Mouse (Mus musculus) lung, embryonic 16.5 days (tissue): ENCODE measurements around the gene Cnnm2. TPM values are rescaled to one million over a fixed set of nuclear protein-coding genes. Genes with fewer than 3 reads are reported as not detected.

Source experiments
- ATAC-seq: fragments of 200-750 bp; cut with Nextera tagmentation; 2 replicates; pipeline ENCODE4 v1.8.0; 2017; ENCODE audit warnings: low read depth, mild to moderate bottlenecking, moderate library complexity
- H3K27ac ChIP-seq: fragments of 300-500 bp; sonication (generic); 2 replicates; pipeline ENCODE4 v1.5.1; 2014; ENCODE audit warnings: mild to moderate bottlenecking, control low read depth, low read length
- H3K27me3 ChIP-seq: fragments of 300-500 bp; sonication (generic); 2 replicates; pipeline ENCODE4 v1.6.1; 2014; ENCODE audit warnings: low read depth, low read length, mixed read lengths; ENCODE audit not compliant: control insufficient read depth, insufficient read depth
- H3K36me3 ChIP-seq: fragments of 300-500 bp; sonication (generic); 2 replicates; pipeline ENCODE4 v1.6.1; 2014; ENCODE audit warnings: low read length; ENCODE audit not compliant: control insufficient read depth, insufficient read depth
- H3K4me1 ChIP-seq: fragments of 300-500 bp; sonication (generic); replicated peaks from 2 replicates; pipeline ENCODE4 v1.6.1; 2014; ENCODE audit warnings: low read length, mixed read lengths; ENCODE audit not compliant: control insufficient read depth, insufficient read depth
- H3K4me2 ChIP-seq: fragments of 300-500 bp; sonication (generic); 2 replicates; pipeline ENCODE4 v1.6.1; 2014; ENCODE audit warnings: low read depth, low read length, control low read depth
- H3K4me3 ChIP-seq: fragments of 300-500 bp; sonication (generic); 2 replicates; pipeline ENCODE4 v1.5.1; 2014; ENCODE audit warnings: mild to moderate bottlenecking, low read length, control low read depth
- H3K9ac ChIP-seq: fragments of 300-500 bp; sonication (generic); 2 replicates; pipeline ENCODE4 v1.6.1; 2014; ENCODE audit warnings: low read length, control low read depth
- H3K9me3 ChIP-seq: fragments of 300-500 bp; sonication (generic); 2 replicates; pipeline ENCODE4 v1.6.1; 2016; ENCODE audit warnings: low read length; ENCODE audit not compliant: control insufficient read depth
- WGBS: fragments of 180-500 bp; shearing (Covaris S2); extraction: QIAGEN DNeasy Blood & Tissue Kit; methylation state at CpG from one replicate; pipeline ENCODE4 v1.1.7; 2014; 5-methylcytosine and 5-hydroxymethylcytosine counted together
- polyA plus RNA-seq: library from polyadenylated mRNA; unstranded; fragments of >200 nt; fragmentation: Nextera tagmentation; extraction: Ambion mirVana; gene quantifications from 2 replicates; pipeline ENCODE4 v1.2.1, GENCODE M21; 2015

Cnnm2 gene
- polyA plus RNA-seq, 1 experiment from 2014 or later = 2.5 TPM

GRCm38 (mm10) chr19:46926357-46926756, 165.0 kb downstream of the Cnnm2 start:
- H3K4me2 ChIP-seq = no peak overlapping the region
- H3K4me3 ChIP-seq = no peak overlapping the region
- H3K4me1 ChIP-seq = peaks cover 6% of the 10 kb centered on the region
- H3K9ac ChIP-seq = no peak overlapping the region
- 49% methylated on average over 4 of the region's 4 CpGs for WGBS
- no peak overlapping the region for H3K27ac ChIP-seq
- H3K36me3 ChIP-seq = no peaks in the 10 kb centered on the region
- no peak for ATAC-seq
- no peaks in the 10 kb centered on the region for H3K27me3 ChIP-seq
- no peaks in the 10 kb centered on the region for H3K9me3 ChIP-seq

DNA sequence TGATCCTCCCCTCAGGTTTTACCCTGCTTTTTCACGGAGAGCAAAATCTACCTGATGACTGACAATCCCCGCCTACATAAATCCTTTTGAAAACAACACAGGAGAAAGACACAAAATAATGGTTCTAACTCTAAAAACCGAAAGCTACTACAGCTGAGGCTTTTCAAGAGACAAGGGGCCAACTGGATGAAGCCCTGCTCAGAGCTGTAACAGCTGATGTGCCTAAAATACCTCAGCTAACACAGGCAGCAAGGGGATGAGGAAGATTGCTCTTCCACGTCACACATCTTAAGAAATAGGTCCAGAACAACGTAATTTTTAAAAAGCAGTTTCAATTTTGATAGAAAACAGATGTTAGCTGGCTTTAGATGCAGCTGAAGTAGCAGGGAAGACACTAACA, 165.6 kb downstream of the Cnnm2 start:
- Histone ChIP-seq H3K27ac (0 out of 2 replicates have a peak overlapping the region, but pooled peaks have one; percentile 9), H3K27me3 (no peaks in the 10 kb centered on the region), H3K4me3 (no peak overlapping the region), H3K4me1 (peaks cover 6% of the 10 kb centered on the region), H3K36me3 (no peaks in the 10 kb centered on the region), H3K9ac (no peak overlapping the region), H3K9me3 (no peaks in the 10 kb centered on the region), H3K4me2 (no peak overlapping the region)
- WGBS = 37% methylated on average over 5 of the region's 5 CpGs
- no peak for ATAC-seq

DNA sequence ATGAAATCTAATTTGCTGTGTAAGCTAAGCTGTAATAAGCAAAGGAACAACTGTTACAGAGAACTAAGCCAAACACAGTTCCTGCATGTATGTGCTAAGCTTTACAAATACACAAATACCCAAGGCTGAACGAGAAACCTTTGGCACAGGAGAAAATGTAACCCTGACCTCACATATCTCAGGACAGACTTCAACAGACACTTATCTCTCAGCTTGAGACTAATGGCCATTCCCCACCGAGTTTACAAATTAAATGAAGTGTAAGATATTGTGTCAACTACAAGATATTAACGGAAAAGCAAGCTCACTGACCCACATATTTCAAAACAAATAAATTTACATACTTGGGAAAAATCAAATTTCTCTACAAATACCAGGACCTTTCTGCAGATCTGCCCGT, 166.7 kb downstream of the Cnnm2 start:
- ATAC-seq = no peak
- 31% methylated on average over 4 of the region's 4 CpGs for WGBS
- Histone ChIP-seq H3K9me3 (no peaks in the 10 kb centered on the region), H3K4me3 (no peak overlapping the region), H3K27me3 (no peaks in the 10 kb centered on the region), H3K36me3 (no peaks in the 10 kb centered on the region), H3K4me1 (peaks cover 10% of the 10 kb centered on the region), H3K4me2 (no peak overlapping the region), H3K27ac (no peak overlapping the region), H3K9ac (no peak overlapping the region)

DNA sequence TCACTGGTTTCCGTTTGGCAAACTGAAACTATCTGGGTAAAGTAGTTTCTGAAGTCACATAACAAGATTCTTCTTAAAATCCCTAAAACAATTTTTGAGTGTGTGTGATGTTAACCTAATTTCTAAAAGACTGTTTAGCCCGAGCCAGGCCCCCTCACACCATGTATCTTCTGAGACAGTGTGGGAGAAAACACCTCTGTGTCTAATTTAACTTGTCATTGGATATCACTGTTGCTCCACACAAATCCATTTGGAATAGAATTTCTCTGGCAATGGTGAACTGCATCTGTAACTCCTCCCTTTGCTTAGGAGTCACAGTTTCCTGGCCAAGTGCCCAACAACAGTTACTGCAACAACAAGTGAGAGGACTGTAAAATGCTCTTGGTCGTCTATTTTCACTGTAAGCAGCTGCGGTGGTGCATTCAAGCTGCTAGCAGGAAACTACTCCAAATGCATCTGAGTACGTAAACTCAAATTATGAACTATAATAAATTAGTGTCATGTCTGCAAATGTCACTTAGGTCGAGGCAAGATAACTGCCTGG, 167.7 kb downstream of the Cnnm2 start:
- H3K4me2 ChIP-seq = peak overlapping the region; percentile 18; the same call in 1 of the 2 replicates

More for the DNA sequence above, 167.7 kb downstream of the Cnnm2 start:
- 35% methylated on average over 6 of the region's 6 CpGs for WGBS
- H3K36me3 ChIP-seq = no peaks in the 10 kb centered on the region
- H3K4me3 ChIP-seq = no peak overlapping the region
- no peaks in the 10 kb centered on the region for H3K9me3 ChIP-seq
- 0 out of 2 replicates have a peak overlapping the region, but pooled peaks have one; percentile 10 for H3K27ac ChIP-seq
- H3K27me3 ChIP-seq = no peaks in the 10 kb centered on the region
- H3K9ac ChIP-seq = no peak overlapping the region
- H3K4me1 ChIP-seq = peaks cover 10% of the 10 kb centered on the region
- peak; percentile 82 for ATAC-seq

Other genes with a start within 250 kb of the Cnnm2 start
- gene Arl3, start 188.4 kb upstream of the Cnnm2 start, polyA plus RNA-seq = 113 and 118 TPM in 2 replicates
- gene Sfxn2, start 188.2 kb upstream of the Cnnm2 start, polyA plus RNA-seq = 24.6 and 28.4 TPM in 2 replicates
- gene Wbp1l, start 162.5 kb upstream of the Cnnm2 start, polyA plus RNA-seq = 43.9 and 44.0 TPM in 2 replicates
- 0.09 and 0.38 TPM in 2 replicates for gene Cyp17a1, start 88.4 kb upstream of the Cnnm2 start, polyA plus RNA-seq
- 15.9 and 16.3 TPM in 2 replicates for gene Borcs7, start 71.7 kb upstream of the Cnnm2 start, polyA plus RNA-seq
- gene As3mt, start 54.1 kb upstream of the Cnnm2 start, polyA plus RNA-seq = 34.8 and 35.1 TPM in 2 replicates